Mouse (Mus musculus) embryo, embryonic 10.5 days (tissue): ENCODE measurements at regions not wholly inside any gene's neighbourhood (a gene's known extent, or its start where the extent isn't known, plus 50 kb on each side); places are given as distances from the start of the nearest gene placed in this dataset.
A peak's percentile ranks its signal among the peaks of the same experiment; 100 is the strongest.

Experiments
- DNase-seq: peaks from one replicate; pipeline ENCODE4 v3.0.0-alpha.2; 2015; ENCODE audit warnings: low spot score

DNA sequence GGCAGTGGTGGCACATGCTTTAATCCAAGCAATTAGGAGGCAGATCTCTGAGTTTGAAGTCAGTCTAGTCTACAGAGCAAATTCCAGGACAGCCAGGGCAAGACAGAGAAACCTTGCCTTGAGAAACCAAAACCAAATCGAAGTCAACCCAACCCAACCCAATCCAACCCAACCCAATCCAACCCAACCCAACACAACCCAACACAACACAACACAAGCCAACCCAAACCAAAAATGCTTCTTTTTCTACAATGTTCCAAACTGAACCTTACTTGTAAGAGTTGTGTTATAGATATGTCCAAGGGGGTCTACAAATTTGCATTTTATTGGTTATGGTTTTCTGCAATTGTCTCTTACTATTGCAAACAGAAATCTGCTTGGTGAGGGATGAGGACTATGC is 52.8 kb upstream of the Chodl start:
- DNase-seq: peak; percentile 10

DNA sequence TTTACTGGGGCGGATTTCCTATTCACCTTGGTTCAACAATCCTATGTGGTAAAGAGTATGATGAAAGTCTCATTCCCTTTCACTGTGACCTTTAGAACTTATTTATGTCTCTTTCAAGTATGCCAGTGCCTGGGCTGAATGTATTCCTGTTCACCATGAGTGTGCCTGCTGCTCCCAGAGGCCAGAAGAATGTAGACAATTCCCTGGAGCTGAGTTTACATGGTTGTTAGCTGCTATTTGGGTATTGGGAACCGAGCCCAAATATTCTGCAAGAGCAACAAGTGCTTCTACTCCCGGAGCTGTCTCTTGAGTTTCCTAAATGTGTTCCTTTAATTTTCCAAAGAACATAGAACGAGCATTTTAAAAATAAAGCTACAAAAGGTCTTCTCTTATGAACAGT is 71.7 kb upstream of the Chodl start:
- DNase-seq: no peak

DNA sequence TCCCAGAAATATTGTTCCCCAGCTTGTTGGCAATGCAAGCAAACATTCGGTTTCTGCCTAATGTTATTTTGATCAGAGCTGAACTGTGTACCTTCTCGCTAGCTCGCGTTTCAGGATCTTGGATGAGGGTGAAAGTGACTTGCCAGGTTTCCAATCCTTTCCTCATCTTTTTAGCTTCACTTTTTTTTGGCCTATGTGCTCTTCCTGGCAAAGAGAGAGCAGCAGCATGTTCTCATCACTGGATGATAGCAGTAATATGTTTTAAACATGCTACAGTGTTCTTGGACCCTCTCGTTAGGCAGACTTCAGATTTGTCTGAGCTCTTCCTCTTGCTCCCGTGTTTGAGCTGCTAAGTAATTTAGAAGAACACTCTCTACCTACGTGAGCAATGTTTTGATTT is 99.8 kb upstream of the Chodl start:
- no peak for DNase-seq

DNA sequence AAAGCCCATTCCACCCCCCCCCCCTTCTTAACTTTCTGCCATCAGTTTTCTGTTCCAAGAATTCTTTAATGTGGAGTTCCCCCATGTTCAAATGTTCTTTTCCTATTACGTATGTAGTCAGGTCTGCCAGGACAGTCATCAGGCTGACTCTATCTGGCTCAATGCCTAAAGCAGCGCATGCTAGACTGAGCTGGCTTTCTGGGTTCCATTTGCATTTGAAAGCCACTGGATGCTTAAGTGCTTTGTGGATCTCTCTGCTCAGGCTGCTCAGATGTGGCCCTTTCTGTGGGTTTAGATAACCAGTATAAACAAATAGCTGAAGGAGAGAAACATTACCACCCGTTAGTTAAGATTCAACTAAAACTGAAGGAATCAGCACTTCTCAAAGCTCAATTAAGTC is 103.0 kb upstream of the Chodl start:
- peak; percentile 31 for DNase-seq

DNA sequence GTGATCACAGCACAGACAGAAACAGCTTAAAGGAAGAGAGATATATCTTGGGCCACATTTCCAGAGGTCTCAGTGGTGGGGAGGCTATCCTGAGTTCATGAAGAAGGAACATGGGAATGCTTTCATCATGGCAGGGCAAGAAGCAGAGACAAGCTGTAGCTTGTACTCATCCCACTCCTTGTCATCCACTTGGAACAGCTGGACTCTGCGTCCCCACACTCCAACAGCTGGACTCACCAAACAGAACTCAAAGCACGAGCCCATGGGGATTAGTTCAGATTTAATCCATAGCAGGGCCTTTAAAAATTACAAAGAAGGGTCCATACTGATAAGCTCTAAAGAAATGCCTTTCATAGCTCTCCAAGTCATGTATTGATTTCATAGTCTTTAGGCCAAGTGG is 140.7 kb upstream of the Chodl start:
- DNase-seq: no peak

DNA sequence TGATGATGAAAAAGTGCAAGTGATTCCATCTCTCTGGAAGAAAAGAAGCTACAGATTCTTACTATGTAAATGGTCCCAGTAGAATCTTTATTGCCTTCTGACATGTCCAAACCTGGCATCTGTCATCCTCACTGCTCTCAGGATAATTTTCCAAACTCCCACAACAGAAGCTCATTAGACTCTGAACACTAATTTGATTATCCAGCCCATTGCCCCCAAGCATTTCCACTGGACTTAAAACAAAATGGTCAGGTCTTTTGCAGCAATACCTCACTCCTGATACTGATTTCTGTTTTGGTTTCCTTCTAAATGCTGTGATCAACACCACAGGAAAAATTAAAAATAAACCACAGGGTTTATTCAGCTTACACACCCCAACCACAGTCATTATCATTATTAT is 171.5 kb upstream of the Chodl start:
- no peak for DNase-seq

DNA sequence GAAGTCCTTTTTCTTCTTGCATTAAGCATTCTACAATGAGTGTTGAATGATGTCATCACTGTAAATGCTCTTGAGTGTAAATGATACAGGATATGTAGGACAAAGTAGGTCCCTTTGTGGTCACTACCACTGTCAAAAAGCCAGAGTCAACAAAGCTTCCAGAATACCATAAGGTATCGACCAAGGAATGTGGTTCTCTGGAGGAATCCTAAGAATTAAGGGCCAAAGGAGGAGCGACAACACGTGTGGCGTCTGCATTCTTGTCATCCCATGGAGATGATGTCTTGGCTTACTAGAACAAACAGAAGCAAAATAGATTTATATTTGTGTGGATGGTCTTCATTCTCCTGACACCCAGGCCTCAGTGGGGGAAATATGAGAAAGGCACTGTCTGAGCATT is 161.4 kb upstream of the D16Ertd472e start:
- no peak for DNase-seq

DNA sequence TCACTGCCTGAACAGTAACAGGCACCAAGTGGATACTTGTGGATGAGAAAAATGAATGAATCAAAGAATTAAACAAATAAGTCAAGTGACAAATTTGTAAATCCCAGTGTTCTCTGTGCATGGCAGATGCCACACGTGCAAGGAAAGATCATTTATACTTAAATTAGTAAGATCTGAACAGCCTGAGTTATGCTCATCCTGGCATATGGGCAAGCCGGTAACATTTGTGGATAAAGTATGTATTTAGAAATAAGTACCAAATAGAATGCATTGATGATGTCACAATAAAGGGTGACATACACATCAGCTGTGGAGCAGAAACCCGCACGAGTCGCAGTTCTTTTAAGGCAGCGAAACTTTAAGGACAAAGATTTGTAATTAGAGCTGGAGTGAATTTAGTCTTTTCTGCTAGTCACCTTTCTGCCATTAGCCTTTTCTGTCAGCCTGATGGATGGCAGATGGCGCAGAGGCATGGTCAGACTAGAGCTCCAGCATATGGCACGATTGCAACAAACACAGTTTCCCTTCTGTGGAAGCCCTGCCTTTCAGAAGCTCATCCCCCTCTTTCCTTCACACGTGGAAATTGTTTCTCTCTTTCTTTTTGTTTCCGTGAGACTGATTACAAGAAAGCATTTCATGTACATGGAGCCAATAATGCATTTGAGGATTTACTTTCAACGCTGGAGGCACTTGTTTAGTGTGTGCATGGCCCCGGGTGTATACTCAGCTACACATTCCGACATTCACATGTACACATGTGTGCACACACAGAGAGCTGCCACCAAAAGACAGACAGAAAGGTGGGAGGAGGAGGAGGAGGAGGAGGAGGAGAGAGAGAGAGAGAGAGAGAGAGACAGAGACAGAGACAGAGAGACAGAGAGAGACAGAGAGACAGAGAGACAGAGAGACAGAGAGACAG is 154.3 kb upstream of the D16Ertd472e start:
- peak; percentile 28 for DNase-seq

DNA sequence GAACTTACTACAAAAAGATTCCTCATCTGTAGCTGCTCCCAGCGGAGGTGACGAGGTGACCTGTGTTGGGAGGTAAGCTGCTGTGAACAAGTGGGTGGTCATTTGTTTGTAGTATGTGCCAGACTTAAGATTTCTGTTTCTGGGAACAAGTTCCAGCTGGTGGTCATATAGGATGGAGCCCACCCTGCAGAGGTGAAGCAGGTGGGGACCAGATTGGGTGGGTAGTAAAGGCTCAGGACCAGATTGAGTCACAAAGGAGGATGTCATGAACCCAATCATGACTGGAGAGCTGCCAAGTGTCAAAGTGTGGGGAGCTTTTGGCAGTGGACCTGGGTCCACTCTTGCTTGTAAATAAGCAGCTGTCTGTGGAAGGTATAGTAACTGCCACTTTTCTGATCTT is 149.0 kb upstream of the D16Ertd472e start:
- DNase-seq: no peak

DNA sequence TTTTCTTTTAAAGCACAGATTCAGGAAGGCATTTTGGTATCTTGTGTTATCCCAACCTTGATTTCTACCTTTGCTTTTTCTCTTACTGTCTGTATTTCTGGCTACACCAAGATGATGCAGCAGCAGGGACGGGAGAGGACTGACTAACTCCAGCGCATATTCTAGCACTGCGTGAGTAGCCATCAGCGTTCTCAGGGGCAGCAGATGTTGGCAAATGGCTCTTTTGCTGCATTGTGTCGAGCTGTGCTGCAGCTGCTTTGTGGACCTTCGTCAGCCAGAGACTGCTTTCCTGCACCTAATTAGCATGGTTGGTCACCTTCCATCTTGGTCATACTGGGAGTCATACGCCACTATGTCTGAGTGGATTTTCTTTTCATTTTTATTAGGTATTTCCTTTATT is 133.4 kb upstream of the D16Ertd472e start:
- no peak for DNase-seq

DNA sequence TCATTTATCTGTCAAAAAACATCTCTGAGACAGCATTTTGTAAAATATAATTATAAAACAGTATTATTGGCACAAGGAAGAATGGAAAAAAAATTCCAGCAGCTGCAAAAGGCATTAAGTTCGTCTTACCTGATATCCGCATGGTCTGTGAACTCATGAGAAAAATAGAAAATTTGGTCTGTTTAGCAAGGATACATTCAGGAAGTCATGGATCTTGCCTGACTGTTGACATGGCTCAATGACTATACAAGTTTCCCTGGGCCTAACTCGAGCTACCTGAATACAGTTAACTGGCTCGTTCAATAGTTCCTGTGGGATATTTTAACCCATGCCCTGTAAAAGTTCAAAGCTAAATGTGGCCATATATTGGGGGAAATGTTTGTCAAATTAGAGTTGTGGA is 131.1 kb upstream of the D16Ertd472e start:
- DNase-seq: no peak

DNA sequence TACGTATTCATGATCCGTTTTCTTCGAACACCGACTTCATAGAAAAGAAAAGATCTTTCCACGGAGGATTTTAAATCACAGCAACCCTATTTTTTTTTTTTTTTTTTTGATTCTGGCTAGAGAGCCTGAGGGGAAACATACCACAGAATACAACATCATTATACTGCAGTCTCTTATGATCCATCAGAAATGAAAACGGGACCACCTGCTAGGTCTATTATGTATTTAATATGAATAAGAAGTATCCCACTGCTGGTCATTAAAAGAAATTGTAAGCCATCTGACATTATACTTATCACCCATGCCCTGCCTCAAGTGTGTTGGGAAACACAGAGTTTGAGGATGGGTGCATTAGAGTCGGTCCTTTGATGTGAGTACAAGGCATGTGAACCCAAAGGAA is 130.7 kb upstream of the D16Ertd472e start:
- DNase-seq: no peak

DNA sequence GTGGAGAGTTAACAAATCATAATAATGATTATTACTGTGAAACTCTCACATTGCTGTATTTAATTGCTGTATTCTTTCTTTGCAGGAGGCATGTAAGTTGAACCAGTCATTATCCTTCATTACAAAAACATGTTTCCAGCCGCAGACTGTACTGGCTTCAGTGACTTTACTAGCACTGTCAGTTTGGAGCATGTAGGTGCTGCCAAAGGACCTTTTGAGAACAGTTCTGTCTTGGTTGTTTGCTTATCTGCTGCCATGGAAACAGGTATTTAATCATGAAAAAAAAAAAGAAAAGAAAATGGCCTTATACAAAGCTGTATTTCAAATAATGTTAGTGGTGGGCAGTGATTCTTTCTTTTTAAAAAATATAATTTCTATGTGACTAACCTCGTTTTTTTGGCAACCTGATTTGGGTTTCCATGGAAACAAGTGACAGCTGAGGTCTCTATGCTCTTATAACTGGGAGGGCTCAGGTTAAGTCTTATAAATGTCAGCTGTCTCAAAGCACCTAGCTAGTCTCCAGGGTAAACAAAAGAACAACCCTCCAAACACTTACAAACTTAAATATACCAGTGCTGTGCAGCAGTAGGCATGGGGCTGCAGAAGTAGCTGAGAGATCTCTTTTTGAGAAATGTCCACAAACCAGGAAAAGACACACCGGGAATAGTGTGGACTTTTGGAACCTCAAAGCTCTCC is 121.2 kb upstream of the D16Ertd472e start:
- no peak for DNase-seq

DNA sequence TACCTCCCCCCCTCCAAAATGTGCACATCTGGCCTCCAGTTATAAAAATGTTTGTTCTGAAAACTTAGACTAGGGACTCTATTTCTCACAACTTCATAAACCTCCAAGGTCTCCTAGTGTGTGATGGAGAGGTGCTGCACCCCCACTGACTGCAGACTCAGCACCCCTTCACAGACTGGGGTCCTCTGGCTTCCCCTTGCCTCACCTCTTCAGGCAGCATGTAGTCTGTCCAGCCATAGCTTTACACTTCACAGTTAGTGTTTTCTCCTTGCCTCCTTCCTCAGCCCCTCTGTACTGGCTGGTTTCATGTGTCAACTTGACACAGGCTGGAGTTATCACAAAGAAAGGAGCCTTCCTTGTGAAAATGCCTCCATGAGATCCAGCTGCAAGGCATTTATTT is 111.7 kb upstream of the D16Ertd472e start:
- peak; percentile 12 for DNase-seq

DNA sequence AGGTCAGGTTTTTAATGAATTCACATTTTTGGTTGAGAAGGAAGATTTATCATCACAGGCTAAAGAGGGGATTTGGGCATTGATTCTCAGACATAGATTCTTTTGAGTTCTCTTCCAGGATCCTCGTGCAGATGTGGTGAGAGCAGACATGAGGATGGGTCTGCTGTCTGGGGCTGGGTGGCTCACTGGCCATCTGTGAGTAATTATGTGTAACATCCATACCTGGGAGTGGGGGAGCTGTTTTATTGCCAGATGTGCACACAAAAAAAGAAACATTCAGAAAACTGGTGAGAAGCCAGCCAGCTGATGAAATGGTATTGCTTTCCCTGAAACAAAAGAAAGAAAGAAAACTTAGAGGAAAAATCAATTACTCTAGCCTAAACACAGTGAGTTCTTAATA is 108.7 kb upstream of the D16Ertd472e start:
- DNase-seq: no peak

DNA sequence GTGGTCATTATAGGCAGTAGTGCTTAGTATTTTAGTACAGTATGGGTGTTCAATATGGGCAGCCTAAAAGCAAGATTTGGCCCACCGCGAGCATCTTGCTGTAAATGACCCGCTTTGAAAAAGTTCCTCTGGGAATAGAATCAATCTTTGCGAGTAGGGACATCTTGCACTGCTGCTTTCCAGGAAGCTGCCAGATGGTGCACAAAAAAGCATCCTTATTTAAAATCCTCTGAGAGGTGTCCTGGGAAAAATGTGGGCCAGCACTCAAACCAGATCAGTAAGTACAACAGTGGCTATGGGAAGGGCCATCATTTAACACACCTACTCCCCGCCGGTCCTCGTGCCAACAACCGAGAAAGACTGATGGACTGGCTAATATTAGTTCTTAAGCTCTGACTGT is 107.5 kb upstream of the D16Ertd472e start:
- no peak for DNase-seq

DNA sequence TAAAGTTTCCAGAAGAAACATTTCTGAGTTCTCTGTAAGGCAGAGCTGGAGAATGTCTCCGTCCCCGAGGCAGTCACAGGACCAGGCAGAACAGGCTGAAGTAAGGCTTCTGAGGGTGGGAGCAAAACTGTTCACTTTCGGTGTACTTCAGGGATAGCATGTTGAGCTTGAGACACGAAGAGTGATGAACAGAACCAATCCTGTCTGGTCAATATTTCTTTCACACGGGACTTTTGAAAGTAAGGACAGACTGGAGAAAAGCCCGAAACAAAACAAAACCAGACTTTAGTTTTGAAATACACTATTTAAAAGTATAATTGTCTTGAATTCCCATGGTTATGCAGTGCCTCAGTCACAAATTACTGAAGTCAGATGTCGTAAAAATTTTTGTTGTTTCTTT is 84.6 kb upstream of the D16Ertd472e start:
- DNase-seq: no peak

DNA sequence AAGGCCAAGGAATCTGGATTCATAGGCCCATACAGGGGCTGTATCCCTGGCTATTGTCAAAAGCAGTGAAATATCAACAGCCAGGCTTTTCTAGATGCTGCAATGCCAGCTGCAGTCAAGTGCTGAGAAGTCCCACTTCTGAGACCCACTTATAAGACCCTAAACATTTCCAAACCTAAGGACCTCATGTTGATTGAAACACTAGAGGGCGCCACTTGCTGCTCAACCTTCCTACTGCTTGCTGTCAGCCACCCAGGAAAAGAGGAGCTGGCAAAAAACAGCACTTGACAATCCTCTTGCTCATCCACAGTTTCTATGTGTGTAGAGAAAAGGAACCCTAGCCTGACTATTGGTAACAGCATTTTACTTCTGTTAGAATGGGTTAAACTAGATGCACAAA is 68.2 kb upstream of the D16Ertd472e start:
- peak; percentile 69 for DNase-seq

DNA sequence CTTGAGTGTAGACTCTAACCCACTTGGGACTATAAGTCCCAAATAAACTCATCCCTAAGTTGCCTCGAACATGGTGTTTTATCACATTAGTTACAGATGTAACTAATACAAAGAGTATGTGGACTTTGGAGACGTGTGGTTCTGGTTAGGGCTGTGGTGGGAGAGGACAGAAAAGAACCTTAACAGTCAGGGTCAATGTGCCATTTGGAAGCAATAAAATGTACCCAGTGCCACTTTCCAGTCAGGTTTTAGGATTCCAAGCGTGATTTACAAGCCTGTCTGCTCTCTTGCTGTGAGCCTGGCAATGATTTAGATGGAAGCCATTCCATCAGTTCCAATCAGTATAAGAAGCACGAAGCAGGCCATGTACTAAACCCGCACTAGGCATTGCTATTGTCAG is 65.2 kb upstream of the D16Ertd472e start:
- DNase-seq: peak; percentile 46

DNA sequence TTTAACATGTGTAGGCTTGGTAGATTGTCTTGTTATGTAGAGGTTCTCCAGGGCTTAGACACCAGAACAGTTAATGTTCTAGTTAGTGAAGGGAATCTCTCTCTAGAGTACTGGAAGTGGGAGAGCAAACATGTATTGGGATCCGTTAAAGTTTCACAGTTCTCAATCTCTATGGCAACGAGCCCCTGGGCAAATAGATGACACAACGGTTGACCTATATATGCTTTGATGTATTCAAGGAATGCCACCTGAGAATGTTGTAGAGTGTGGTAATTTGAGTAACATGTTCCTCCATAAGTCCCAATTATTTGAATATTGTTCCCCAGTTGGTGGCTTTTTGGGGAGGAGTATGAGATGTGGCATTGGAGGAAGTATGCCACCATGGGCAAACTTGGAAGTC is 64.7 kb upstream of the D16Ertd472e start:
- no peak for DNase-seq

DNA sequence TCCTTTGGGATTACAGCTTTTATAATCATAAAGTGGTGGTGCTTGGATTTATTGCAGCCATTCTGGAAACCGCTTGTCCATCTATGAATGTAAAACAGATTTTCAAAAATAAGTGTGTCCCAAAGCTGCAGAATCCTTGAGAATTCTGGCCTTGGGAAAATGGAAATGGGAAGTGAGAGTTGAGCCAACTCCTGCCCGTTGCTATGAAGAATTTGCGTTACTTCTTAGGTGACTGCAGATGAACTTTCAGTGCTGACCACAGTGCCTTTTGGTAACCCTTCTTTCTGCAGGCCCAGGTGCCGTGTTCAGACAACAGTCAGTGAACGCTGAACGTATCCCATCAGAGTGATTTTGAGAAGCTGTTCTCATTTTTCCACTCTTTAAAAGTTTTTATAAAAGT is 60.9 kb upstream of the D16Ertd472e start:
- DNase-seq: no peak

DNA sequence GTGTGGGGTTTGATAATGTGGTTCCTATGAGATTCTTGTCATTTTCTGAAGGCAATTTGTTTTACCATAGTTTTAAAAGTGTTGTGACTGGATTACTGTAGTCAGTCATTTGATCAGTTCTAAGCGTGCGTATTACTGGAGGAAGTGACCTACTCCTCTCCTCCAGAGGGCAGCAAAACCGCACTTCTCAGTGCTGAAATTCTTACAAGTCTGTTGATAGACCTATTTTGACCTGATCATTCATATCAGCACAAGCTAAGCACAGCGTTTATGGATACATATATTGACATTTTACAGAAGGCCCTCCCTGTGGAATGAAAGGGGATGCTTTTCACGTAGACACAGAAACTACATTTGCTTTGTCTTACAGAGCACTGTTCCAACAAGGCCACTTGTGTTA is 60.5 kb upstream of the D16Ertd472e start:
- DNase-seq: peak; percentile 78

DNA sequence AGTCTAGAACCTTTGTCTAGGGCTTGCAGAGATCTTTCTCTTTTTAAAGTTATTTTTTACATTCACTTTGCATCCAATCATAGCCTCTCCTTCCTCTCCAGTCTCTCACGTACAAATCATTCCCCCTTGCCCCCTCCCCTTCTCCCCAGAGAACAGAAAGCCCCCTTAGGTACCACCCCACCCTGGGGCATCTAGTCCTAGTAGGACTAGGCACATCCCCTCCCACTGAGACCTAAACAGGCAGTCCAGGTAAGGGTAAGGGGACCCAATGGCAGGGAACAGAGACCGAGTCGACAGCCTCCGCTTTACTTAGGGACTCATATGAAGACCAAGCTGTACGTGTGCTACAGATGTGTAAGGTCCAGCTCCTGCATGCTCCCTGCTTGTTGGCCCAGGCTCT is 59.3 kb upstream of the D16Ertd472e start:
- DNase-seq: no peak

DNA sequence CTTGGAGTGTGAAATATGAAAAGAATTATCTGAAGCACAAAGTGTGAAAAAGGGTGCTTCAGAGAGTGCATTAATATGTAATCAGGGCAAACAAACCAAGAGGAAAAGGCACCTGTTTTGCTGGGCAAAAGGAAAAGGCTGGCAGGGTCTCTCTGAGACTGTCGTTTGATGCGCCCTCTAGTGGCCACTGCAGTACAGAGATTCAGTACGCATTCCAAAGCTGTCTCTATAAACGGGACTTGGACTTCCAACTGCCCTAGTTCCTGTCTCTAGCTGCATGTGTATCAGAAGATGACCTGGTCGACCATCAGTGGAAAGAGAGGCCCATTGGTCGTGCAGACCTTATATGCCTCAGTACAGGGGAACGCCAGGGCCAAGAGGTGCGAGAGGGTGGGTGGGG is 58.7 kb upstream of the D16Ertd472e start:
- DNase-seq: peak; percentile 86
